Mouse (Mus musculus) brain, embryonic 18.5 days (tissue): ENCODE results near the gene Sema3b.

Source experiments
- DNase-seq: peaks from one replicate; pipeline ENCODE4 v3.0.0-alpha.2; 2012; ENCODE audit warnings: low read depth, low spot score

Sema3b gene

DNA sequence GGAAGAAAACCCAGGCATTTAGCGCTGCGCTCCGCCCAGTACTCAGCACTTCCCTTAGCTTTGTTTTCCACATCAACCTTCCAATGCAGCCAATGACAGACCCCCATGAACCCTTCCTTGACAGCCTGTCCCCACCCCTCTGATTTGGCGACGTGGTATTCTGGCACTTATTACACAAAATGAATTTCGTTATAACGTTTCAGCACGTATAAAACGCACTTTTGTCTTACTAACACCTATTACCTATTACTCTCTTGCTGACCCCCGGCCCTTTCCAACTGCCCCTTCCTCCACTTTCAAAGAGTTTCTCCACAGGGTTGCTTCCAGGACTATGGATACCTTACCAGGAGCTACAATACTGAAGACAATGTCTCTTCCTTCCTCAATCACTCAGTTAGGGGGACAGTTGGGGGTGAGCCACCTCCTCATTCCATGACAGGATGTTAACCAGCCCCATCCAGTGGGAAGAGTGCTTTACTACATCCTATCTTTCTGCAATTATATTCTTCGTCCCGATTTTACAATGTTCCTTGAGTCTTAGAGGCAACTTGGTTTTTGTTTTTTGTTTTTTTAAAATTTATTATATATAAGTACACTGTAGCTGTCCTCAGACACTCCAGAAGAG, 4.0 kb upstream of the Sema3b start:
- DNase-seq: no peak

DNA sequence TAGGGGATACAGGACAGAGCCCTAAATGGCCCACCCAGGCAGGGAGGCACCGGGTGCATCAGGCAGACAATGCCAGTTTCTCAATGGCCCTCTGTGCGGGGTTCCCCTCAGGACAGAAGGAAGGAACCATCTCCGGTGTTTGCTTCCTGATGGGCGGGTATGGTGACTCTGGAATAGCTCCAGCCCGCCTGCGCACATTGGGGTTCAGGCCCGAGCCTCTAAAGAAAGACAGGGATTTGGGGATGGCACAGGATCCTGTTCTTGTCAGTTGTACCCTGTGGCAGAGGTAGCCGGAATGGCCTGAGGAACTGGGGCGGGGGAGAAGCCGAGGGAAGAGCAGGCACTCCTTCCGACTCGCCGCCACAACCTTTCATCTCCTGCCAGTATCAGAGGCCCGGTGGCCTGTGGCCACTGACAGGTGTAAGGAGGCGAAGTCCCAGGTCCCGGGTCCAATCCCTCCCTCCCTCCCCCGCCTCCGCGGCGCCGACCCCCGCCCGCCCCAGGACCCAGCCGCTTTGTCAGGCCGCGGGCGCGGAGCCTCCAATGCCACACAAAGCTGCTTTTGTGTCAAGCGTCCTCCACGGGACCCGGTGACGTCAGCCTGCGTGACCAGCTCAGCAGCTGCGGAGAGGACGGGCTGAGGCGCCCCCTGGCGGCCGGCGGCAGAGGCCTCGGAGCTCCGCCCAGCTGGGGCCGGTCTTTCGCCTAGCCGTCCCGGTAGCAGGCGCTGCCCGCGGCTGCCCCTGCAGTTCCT, 3.3 kb upstream of the Sema3b start:
- peak; percentile 88 for DNase-seq

DNA sequence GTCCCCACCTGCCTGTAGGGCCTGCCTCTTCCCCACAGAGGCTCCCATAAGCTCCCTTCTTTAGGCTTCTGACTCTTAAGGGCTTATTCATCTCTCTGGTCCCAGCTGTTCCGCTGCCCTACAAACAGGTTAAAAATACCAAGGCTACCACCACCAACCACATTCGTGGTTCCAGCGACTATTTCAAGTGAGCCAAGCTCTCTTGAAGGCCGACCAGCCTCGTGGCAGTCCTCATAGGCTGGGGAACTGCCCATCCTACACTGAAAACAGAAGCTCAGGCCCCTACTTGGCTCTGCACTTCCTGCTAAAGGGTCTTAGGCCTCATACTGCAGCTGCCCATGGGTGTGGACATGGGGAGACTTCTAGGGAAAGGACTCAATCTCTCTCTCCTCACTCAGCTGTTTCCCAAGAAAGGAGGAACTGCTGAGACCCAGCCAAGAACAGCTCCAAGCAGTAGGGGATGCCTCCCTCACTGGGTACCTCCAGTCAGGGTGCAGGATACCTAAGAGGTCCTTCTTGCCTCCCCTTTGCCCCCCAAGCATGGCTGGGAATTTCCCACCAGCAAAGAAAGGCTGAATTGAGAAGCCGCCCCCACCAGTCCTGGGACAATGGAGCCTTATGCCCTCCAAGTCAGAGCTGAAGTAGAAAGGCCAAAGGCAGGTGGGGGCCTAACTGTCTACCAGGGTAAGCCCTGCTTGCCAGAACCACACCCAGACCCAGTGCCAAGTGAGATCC, 2.6 kb upstream of the Sema3b start:
- DNase-seq: no peak

DNA sequence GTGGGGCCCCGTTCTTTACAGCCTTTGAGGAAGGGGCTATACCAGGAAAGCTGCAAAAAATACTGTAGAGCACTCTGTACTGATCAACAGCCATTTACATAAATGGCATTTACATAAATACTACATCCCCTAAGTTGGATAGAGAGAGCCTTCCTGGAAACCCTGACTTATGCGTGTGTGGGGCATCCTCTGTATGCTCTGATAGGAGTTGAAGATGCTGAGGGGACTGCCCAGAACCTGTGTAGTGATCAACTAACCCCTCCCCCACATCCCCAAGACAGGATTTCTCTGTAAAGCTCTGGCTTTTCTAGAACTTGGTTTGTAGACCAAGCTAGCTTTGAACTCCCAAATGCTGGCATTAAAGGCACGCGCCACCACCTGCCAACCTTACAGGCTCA, 403 bp upstream of the Sema3b start:
- no peak for DNase-seq

DNA sequence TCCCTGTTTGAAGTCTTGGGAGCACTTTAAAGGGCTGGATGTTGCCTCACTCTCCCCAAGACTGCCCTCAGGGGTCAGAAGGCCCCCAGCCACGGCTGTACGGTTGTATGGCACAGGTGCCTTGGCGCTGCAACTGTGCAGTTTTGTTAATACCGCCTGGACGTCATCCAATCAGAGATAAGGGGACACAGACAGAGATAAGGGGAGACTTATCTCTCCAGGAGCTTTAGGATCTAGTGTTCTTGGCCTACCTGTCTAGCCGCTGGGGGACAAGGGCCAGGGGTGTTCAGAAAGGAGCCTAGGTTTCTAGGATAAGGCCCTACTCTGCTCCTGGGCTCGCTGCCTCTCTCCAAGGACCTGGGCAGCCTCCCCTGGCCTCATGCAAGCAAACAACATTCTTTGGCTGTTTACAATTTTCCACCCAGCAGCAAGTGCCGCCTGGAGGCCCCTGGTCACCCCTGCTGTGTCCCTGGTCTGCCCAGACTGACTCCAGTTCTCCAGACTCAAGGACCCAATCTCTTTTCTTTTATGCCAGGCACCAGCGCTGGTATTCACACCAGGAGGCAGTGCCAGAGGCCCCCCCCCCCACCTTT, 1.3 kb downstream of the Sema3b start:
- no peak for DNase-seq

DNA sequence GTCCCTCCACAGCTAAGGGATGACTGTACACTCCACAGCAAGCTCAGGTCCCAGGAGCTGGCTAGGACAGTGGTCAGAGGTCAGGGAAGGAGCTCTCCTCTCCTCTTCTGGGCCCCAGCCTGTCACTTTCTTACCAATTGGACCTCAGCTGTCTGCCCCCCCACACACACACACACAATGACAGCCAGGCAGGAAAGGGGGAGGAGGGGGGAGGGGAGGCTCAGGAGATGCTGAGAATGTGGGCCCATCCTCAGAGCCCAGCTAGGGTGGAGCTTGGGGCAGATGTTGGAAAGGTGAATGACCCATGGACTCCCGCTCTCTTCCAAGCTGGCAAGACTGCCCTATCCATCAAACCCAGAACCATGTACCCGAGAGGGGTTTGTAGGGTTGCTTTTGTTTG, 2.0 kb downstream of the Sema3b start:
- no peak for DNase-seq

DNA sequence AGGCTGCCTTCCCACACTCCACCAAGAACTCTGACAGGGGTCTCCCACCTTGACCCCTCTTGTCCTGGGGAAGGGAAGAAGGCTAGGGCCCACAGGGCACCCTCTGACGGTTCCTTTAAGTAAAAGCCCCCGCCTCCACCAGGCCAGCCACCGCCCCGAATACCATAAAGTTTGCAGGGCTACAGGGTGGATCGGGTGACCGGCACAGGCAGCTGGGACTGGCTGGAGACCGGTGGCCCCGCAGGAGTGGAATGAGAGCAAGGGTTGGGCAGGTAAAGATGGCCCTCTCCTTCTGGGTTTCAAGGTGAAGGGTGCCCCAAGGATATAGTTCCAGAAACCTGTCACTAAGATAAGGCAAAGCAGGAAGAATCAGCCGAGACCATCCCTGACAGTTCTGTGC, 2.4 kb downstream of the Sema3b start:
- DNase-seq: no peak

DNA sequence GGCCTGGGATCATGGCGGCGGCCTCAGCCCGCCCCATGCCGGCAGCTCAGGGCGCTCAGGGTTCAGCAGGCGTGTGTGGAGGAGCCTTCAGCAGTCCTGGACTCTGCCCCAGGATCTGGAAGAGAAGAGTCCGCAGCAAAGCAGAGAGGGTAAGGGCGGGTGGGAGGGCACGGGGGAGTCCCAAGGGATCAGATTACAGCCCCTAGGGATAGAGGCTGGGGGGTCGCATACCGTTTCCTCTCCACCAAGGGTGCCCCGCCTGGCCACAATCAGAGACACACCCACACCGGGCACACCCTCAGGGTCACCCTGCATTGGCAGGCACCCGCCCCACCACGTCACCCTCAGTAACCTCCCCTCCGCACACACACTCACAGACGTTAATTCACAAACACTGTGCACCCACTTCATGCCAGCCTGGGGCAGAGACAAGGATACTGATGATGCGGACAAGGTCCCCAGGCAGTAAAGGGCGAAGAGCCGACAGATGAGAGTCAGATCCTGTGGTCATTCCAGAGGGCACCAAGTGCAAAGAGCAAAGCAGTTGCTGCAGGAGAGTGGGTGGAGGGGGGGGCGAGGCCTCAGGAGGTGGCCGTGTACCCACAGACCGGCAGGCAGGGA, 3.9 kb downstream of the Sema3b start:
- DNase-seq: no peak

DNA sequence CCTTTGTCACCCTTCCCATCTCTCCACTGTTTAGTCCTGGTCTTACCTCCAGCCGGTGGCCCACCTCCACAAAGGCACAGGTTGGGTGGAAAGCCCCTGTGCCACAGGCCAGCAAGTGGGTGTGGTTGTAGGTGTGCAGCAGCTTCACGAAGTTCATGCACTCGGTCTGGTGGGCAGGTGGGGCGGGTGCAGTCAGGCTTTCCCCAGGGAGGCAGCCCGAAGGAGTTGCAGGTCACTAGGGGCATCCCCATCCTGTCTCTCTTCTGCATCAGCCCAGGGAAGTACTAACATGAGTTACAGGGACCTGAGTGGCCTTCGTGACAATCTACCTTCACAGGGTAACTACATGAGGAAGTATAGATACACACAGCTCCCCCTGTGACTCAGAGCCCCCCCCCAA, 5.8 kb downstream of the Sema3b start:
- no peak for DNase-seq

DNA sequence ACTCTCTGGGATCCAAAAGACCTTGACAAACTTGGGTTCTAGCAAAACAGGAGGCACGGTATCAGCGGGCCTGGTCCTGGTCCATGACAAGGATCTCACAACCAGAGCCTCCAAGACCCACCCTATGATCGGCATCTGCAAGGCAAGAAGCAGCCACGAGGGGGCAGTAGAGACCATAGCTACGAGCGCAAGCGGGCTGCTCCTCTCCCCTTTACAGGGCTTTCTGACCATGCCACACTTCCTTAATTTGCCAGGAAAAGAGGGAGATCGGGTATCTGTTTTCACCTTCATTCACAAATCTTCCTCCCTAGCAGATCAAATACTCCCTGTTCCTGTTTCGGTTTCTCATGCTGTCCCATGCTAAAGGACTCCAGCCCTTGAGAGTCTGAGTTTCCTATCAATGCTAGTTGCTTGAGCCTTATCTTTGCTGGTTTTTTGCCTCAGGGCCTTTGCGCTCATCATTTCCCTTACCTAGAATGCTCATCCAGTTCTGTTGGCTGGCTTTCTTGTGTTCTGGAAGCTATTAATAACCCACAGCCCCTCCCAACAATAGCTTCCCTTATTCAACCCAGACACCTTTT, 6.9 kb downstream of the Sema3b start:
- no peak for DNase-seq

DNA sequence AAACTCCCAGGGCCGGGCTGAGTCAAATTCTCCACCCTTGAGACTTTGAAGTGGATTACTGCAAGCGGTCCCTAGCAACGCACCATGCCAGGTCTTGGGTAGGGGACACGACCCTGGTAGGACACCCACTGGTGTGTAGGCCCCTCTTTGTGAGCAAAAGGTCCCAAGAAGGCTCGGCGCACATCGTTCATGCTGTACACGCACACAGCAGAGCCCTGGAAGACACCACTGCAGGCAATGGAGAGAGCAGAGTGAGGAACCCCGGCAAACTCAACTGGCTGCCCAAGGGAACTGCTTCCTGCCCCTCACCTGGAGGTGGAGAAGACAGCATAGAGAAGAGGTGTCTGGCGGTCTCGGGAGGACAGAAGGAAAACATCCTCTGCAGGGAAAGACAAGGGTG, 7.8 kb downstream of the Sema3b start:
- no peak for DNase-seq

DNA sequence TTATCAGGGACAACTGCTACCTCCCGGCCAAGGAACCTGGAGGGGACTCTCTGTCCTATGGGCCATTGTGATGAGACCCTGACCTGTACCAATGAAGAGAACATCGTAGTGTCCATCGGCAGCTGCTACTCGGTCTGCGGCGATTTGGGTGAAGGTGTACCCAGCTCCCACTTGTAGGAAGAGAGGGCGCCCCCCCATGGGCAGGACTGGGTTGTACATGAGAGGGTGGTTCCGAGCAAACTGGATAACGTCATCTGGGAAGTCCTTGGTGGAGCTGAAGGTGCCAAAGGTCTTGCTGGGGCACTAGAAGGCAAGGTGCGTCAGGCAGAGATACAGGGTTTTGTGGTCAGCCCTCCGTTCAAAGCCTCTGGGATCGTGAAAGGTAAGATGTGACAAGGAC, 8.3 kb downstream of the Sema3b start:
- no peak for DNase-seq

DNA sequence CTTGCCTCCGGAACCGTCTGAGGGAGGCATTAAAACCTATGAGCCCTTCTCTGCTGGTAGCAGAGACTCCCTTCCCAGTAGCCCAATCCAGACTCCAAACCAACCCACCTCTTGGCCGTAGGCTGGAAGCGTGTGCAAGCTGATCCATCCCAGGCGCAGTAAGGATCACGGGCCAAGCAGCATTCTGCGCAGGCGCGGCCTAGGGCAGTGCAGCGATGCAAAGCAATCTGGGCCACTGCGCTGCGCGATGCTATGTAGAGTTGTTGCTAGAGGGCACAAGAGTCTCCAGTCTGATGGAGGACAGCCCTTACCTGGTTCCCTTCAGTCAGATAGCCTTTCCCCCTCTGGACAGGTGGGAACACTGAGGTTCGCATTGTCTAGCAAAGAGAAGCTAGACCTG, 9.2 kb downstream of the Sema3b start:
- no peak for DNase-seq

DNA sequence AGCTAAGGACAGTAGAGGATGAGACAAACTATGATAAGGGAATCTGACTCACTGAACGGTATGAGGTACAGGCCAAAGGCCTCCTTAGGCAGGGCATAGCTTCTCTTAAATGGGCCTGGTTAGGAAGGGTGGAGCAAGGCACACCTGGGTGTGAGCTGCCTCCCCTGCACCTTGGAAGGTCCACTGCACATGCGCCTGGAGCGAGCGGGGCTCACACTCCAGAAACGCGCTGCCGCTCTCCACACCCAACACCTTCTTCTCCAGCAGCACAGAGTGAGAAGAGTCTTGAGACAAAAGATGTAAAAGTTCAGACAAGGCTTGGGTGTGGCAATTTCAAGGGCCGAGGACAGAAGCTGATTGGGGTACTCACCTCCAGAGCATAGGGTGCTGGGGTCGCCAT, 9.6 kb downstream of the Sema3b start:
- no peak for DNase-seq

DNA sequence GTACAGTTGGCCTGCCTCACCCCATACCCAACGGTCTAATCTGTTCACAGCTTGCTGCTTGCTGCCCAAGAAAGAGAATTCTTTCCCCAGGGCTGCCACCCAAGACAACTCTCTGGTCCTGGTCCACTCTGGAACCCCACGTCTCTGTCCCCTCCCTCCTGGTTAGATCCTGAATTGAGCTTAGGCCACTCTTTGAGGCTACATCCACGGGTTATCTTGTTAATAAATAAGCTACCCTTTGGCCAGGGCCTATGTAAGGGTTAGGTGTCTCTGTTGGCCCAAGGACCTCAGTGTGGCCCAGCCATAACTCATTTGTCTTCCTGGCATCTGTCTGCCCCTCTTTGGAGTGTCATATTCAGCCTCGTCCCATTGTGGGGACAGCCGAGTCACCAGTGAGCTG, 10.6 kb downstream of the Sema3b start:
- DNase-seq: no peak

DNA sequence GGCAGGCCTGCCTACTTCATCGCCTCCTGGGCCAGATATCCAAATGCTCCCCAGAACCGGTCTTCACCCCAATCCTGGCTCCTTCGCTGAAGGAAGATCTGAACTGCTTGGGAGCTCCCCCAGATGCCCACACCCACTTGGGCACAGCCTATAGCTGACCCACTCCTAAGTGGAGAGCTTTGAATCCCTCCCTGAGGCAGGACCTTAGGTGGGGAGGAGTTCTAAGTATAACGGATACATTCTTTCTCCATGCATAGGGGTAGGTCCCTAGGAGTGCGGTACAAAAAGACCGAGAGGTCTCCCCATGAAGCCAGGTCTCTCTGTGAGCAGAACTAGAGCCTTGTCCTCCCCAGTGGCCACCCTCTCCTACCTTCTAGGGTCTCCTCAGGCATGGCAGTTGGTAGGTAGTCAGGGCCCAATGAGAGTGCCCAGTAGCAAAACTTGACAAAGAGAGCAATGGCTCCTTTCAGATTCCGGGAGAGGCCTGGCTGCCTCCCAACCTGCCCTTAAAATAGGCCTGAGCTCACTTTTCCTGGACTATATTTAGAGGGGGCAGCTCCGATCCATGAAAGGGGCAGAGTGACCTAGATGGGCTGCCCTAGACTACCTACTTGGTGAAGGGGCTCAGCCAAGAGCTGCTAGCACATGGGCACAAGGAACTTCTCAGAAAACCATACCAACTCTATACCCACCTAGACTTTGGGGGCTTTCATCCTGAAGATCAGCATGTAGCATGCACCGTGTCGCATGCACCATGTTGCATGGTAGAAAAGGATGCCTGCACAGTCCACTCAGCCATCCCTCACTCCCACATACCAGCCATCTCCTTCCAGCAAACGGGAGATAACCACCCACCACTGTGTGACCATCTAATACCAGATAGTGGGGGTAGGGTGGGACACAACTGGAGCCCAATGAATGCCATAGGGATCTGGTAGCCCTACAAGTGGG, 12.1 kb downstream of the Sema3b start:
- no peak for DNase-seq

DNA sequence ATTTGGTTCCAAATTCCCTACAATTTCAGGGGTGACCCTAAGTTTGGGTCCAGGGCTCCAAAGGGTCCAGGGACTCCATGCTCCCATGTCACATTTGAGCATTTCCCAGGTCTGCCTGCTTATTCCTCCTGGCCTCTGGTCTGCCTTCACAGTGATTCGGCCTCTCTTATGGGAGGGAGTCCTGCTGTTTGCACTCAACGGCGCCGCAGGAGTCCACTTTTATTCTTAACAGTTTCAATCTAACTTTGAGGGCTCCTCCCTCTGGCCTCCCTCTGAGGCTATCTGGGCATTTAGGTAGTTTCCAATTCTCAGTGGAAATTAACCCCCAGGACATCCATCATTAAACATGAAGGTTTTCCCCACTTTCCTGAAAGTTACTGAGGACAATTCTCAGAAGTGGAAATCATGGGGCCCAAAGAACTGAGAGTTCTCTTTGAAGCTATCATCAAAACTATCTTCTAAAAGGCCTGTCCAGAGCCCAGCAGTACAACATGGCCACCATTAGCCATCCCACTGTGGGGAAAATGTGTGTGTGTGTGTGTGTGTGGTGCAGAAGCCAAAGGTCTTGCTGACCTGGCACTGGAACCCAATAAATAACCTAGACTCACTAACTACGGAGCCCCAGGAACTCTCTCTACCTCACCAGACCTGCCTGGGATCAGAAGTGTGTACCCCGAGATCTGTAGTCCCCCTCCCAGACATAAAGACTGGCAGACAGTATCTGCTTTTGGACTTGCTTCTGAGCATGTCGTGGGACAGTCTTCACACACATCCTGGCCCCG, 14.6 kb downstream of the Sema3b start:
- DNase-seq: no peak

DNA sequence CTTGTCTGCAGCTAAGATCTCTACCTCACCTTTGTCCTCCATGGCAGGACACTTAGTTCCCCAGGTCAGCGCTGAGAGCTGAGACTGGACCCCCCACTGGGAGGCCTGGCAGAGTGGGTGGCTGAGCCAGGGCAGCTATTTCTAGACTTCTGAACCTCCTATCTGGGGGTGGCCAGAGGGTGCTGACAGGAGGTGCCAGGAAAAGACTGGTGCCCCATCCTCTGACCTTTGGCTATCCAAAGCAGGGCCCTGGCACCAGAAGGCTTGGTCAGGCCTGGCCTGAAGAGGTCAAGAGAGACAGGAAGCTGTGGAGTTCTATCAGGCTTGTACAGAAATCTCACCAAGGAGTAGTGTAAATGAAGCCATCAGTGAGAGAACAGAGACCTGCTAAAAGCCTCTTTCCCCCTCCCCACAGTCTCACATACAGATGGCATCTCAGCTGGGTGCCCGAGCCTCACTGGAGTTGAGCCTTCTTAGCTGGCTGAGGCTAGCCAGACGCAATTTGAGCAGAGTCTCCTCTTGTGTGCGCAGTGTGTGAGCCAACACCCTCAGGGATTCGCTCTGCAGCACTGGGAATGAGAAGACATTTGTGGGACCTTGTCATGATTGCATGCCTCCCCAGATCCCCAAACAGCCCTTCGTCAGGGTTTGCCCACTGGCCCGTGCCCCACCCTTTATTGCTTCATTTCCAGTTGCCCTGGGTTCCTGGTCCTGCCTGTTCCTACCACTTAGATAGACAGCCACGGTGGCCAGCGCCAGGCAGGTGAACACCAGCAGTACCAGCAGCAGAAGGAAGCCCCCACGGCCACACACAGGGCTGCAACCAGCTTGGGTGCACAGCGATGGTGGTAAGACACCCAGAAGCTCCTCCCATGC, 15.7 kb downstream of the Sema3b start:
- no peak for DNase-seq

DNA sequence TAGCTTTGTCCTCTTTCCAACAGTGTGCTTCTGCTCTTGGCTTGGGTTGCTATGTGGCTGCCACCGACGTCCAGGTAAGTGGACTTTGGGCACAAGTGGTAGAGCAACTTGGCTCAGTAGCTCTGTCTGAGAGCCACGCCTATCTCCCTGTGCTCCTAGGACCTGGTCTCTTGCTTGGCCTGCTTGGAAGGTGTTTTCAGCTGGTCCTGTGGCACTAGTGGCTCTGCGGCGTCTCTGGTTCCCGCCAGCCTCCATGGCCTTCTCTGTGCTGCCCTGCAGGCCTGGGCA, 18.3 kb downstream of the Sema3b start:
- no peak for DNase-seq
